Mouse (Mus musculus): ENCODE results near the gene Cnn3. TPM values are rescaled to one million over a fixed set of nuclear protein-coding genes. Genes with fewer than 3 reads are reported as not detected.

The Cnn3 gene
- total RNA-seq, 2 experiments from 2014 or later: 349 to 353 TPM

- DNase-seq (ENCODE audit: low spot score in 2 of 2): no peak
Observed at GRCm38 (mm10) chr3:121417379-121418250, 8.7 kb upstream of the Cnn3 start.

GRCm38 (mm10) chr3:121418251-121418601 lies 8.1 kb upstream of the Cnn3 start:
- DNase-seq (ENCODE audit: low spot score in 2 of 2): no peak

- DNase-seq (ENCODE audit: low spot score in 2 of 2): no peak
Observed at GRCm38 (mm10) chr3:121418850-121419435, 7.4 kb upstream of the Cnn3 start.

- no peak for DNase-seq (ENCODE audit: low spot score in 2 of 2)
Observed at GRCm38 (mm10) chr3:121422405-121422804, 3.9 kb upstream of the Cnn3 start.

DNA sequence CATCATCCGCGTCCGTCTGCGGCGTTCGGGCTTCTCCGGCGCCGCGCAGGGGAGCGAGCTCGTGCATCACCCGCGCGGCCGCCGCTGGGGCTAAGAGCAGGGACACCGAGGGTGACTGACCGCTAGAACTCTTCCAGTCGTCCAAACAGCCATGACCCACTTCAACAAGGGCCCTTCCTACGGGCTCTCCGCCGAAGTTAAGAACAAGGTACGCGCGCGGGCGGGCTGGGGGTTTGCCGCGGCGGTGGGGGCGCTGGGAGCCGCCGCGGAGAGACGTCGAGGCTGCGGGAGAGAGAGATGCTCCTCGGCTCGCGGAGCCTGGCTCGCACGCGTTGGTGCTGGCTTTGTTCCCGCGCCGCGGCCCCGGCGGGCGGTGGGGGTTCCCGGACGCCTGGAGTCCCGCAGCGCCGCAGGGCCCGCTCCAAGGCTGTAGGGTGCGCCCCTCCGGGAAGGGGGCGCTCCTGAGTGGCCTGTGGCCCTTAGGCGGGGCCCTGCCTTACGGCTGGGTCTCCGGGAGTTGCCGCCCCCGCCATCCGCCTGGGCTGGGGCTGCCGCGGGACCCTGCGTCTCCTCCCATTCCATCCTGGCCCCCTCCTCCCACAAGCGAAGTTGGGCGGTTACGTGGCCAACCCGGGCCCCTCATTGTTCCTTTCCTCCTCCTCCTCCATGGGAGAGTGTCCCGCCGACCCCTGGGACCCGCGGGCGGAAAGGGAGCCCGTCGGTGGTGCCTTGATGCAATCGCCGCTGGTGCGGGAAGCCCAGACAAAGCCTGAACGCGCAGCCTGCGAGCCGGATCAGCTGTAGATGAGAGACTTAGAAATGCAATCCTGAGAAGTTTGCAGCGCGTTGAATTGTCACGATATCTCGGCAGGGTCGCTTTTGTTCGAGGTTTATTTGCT lies 573 bp downstream of the Cnn3 start:
- peak; percentile 79 to 84 for DNase-seq (ENCODE audit: low spot score in 2 of 2)

GRCm38 (mm10) chr3:121427520-121427908 lies 1.2 kb downstream of the Cnn3 start:
- DNase-seq (ENCODE audit: low spot score in 2 of 2): peak; percentile 54 to 63

DNA sequence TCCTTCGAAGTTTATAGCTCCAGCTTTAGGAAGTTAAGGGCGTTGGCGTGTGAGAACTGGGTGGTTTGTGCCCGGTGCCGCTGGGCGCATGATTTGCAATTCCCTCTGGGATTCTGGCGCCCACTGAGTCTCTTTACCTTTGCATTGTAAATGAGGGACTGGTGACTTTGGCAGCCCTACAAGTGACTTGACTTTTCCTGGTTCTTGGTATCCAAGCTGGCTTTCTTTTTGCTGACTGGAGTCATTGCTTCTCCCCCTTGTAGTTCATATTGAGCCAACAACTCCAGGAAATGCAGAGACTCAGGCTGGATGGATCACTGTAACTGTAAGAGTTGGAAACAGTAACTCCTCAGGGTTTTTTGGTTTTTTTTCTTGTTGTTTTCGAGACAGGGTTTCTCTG lies 1.9 kb downstream of the Cnn3 start:
- no peak for DNase-seq (ENCODE audit: low spot score in 2 of 2)

DNA sequence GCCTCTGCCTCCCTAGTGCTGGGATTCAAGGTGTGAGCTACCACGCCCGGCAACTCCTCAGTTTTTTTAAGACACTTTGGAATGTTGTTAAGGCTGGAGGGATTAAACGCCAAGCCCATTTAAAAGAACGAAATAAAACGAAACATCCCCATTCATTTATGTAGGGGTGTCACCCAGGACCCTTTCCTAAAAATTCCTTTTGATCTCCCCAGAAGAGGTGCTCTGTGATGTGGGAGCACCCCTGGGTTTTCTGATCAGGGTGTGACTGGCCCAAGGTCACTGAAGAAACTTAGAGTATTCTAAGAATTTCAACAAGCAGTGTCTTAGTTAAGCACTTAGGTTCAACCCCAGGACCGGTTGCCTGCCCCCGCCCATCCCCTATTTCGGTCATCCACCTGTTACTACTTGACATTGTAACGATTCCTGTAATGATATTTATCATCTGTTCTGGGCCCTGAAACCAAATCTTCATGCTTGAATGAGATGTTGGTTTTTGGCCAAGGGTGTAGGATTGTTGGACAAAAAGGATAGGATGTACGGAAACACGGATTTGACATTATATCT lies 2.5 kb downstream of the Cnn3 start:
- no peak for DNase-seq (ENCODE audit: low spot score in 2 of 2)

DNA sequence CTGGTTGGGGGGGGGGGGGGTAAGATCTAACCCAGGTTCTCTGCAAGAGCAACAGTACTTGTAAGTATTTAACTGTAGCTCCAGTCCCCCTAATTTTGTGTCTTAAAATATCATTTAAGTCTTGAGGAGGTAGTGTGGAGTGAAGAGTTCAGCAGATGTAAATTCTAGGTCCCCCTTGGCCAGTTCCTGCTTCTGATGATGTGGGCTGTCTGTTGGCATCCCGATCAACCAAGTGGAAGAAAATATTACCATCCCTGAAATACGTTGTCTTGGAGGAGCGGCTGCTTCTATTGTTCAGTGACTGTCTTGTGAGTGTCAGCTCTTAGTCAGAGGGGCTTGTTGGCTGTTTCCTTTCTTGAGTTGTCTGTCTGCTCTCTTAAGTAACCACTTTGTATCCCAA lies 3.2 kb downstream of the Cnn3 start:
- DNase-seq (ENCODE audit: low spot score in 2 of 2): no peak

DNA sequence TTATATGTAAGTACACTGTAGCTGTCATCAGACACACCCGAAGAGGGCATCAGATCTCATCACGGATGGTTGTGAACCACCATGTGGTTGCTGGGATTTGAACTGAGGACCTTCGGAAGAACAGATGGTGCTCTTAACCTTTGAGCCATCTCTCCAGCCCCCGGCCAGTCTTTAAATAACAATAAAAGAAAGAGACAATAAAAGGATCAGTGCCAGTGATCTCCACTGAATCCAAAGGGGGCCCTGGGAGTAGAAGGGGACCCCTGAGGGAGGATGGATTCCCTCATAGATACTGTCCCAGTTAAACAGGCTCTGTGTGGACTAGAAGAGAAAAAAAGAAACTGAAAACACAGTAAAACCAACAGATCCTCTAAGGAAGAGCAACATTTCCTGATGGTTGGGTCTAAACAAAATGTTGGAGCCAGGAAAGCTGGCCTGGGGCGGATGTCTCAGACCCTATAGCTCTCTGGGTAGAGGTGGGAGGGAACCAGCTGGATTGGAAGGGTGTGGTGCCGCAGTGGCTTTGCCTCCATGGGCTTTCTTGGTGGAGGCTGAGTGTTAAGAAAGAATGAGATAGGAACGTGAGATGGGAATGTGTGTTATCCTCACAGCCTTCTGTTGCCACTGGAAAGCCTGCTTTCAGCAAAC lies 4.1 kb downstream of the Cnn3 start:
- DNase-seq (ENCODE audit: low spot score in 2 of 2): no peak

- no peak for DNase-seq (ENCODE audit: low spot score in 2 of 2)
Observed at GRCm38 (mm10) chr3:121433359-121433758, 7.1 kb downstream of the Cnn3 start.

DNA sequence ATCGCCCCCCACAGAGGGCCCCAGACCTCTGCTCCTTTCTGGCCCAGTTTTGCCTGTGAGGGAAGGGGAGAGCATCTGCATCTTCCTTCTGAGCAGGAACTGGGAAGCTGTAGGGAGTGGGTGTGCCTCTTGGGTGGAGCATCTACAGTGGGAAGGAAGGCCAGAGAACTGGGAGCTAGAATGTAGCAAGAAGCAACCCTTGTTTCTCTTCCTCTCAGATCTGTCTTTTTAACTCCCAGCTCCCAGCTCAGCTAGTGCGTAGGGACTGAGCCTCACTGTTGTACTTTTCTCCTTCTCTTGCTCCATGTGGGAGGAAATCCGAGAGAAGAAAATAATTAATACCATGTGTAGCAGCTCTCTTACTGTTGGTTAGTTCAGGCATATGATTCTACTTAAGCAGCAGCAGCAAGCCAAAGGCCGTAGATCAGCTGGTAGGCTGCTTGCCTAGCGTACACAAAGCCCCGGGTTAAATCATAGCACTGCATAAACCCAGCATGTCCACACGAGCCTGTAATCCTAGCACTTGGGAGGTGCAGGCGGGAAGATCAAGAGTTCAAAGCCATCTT lies 7.8 kb downstream of the Cnn3 start:
- no peak for DNase-seq (ENCODE audit: low spot score in 2 of 2)

GRCm38 (mm10) chr3:121435296-121435695 lies 9.0 kb downstream of the Cnn3 start:
- DNase-seq (ENCODE audit: low spot score in 2 of 2): no peak

DNA sequence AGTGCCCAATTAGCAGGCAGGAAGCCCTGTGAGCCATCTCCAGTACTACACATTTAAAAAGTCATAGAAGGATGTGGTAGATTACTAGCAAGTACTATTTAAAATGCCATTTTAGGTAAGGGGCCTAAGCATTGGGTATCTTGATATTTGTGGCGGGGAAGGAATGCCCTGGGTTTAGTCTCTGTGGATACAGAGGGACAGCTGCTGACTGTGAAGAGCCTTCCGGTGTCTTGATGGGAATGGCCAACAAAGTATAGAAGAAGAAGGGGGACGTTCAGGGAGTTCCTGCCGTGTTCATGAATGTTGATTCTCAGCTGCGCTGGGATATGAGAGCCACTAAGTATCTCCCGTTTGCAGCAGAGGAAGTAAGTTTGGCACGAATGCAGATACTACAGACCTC lies 10.8 kb downstream of the Cnn3 start:
- DNase-seq (ENCODE audit: low spot score in 2 of 2): no peak

- no peak for DNase-seq (ENCODE audit: low spot score in 2 of 2)
Observed at GRCm38 (mm10) chr3:121437996-121438395, 11.7 kb downstream of the Cnn3 start.

DNA sequence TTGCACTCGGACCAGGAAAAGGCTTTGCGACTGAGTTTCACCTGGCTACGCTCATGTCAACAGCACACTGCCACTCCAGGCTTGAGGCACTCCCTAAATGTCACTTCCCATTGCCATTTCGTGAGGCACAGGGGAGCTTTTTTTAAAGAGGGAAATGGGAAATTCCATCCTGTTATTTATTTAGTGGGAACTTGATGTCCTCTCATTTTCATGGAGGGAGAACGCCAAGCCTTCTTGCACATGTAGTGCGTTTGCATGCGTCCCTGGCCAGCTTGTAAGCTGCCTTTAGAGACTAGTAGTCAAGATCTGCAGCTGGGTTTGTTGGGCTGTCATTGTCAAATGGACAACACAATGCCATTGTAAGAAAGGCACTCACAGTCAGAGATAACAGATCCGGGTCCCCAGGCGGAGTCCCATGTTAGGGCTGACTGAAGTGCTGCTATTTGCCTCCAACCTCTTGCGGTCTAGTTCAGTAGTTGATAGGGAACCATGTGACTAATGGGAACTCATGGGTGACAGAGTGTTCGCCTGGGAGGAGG lies 13.4 kb downstream of the Cnn3 start:
- DNase-seq (ENCODE audit: low spot score in 2 of 2): no peak

- DNase-seq (ENCODE audit: low spot score in 2 of 2): no peak
Observed at GRCm38 (mm10) chr3:121441504-121441903, 15.2 kb downstream of the Cnn3 start.

- no peak for DNase-seq (ENCODE audit: low spot score in 2 of 2)
Observed at GRCm38 (mm10) chr3:121442288-121442687, 16.0 kb downstream of the Cnn3 start.

GRCm38 (mm10) chr3:121443861-121444271 lies 17.6 kb downstream of the Cnn3 start:
- DNase-seq (ENCODE audit: low spot score in 2 of 2): no peak

DNA sequence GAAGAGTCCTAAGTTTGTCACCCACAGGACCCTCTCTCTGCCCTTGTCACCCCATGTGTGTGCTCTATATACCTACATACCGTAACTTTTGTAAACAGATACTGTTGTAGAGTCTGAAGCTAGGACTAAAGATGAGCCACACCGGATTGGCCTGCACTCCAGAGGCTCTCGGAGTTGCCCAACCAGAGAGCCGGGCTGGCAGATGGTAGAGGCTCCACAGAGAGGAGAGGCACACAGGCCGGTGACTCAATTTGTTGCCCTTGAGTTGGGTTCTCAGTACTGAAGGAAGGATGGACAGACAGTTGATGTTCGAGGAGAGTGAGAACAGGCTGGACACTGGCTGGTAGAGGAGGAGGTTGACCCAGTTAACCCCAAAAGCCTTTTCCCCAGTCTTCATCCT lies 18.1 kb downstream of the Cnn3 start:
- DNase-seq (ENCODE audit: low spot score in 2 of 2): no peak
